Mouse (Mus musculus) spleen, postnatal 10 days (tissue): ENCODE results near the gene Igfbp6.

Source experiments
- DNase-seq, 2 experiments: peaks; one replicate each; pipeline ENCODE4 v3.0.0; 2021 to 2022; ENCODE audit warnings: low spot score in 2 of 2

Gene Igfbp6

DNA sequence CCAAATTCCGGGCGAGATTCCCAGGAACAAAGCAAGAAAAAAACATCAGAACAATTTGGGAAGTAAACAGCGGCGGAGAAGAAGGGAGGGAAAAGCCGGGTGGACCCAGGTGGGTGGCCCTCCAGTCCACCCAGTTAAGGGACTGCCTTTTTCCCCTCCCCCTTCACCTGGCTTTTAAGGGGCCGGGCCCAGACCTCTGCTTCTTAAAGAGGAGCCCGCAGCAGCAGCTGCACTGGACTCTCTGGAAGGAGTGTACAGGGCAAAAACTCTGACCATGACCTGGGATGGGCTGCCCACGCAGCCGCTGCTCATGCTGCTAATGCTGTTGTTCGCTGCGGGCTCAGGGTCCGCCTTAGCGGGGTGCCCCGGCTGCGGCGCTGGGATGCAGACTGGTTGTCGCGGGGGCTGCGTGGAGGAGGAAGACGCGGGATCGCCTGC is at the start of gene Igfbp6:
TSS of gene Igfbp6 (plus strand) at position 89 of the 438 bp plus-strand sequence.
- DNase-seq: no peak

DNA sequence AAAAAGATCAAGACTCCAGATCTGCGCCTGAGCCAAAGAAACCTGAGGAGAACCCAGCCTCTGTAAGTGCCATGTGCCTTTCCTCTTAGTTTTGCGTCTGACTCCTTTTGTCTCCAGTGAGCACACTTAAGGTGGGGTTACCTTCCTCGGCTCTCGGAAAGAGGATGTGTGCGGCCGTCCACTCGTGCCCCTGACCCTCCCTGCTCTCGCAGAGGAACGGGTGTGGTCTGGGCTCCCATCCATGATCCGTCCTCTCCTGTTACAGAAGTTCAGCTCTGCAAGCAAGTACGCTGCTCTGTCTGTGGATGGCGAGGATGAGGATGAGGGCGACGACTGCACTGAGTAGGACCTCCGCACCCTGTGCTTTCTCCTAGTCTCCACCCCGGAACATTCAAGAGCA is 49.2 kb upstream of the Igfbp6 start:
- no peak for DNase-seq

GRCm38 (mm10) chr15:102097147-102097915 is 46.8 kb upstream of the Igfbp6 start:
- no peak for DNase-seq

DNA sequence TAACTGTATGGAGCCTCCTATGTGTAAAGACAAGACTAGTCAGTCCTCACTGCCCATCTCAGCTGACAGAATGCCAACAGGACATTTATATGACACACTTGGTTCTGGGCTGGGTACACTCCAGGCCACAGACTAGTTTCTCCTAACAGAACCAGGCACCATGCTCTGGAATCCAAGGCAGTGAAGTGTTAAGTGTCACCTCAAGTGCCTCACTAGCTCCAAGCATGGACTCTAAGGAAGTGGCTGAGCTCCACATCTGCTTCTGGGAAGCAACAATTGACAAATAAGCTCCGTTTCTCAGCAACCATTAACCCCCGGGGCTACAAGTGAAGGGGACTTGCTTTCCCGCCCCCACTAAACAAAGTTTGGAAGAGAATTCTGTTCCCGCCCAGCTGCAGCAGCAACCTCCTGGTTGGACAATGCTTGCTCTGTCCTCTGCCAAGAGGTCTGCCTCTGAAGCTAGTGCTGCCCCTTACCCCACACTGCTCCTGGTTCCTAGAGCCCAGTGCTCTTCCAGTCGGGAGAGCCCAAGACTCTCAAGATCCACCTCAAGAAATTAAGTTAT is 46.1 kb upstream of the Igfbp6 start:
- DNase-seq: no peak

DNA sequence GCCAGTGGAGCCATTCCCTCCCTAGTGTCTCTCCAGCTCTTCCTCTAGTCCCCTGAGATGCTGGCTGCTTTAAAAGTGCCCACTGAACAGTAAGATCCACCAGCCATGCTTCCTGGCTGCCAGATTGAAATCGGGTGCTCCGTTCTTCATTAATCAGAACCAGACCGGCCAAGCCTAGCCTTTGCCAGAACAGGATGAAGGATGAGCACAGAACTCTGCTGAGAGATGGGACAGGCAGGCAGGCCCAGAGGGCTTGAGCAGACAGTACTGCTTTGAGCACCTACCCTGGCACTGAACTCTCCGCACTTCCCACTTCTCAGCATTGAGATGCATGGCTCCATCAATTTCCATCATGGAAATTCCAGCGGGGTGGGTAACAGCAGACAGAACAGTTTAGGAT is 44.9 kb upstream of the Igfbp6 start:
- no peak for DNase-seq

GRCm38 (mm10) chr15:102099771-102100160 is 44.4 kb upstream of the Igfbp6 start:
- no peak for DNase-seq

- DNase-seq: peak; percentile 45 to 67
Measured at GRCm38 (mm10) chr15:102100161-102100981, 43.8 kb upstream of the Igfbp6 start, which contains the start of gene Tns2. Gene Tns2 (plus strand): TSS chr15:102100413.

- no peak for DNase-seq
Measured at GRCm38 (mm10) chr15:102100996-102101671, 43.0 kb upstream of the Igfbp6 start.

GRCm38 (mm10) chr15:102101672-102102541 is 42.3 kb upstream of the Igfbp6 start:
- DNase-seq: no peak

- no peak for DNase-seq
Measured at GRCm38 (mm10) chr15:102102548-102103121, 41.5 kb upstream of the Igfbp6 start.

DNA sequence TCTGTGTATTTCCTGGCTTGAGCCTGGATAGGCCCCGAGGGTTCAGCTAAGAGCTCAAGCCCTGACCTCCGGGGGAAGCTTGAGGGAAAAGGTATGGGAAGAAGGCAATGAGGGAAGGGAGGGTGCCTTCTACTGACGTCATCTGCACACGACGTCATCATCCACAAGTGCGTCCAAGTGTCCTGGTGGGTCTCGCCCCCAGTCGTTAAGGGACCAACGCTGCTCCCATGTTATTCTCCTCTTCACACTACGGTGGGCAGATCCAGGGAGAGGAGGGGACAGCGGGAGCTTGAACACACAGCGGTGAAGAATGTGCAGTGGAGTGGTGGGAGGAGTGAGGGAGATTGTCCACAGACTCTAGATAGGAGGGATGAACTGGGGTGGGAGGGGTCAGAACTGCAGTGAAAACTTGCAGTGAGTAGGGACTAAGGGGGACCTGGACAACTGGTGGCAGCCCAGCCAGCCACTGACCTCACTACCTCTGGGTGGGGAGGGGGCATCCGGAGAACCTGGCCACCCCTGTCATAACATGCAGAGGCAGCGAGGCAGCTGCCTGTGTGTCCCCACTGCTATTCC is 40.7 kb upstream of the Igfbp6 start:
- DNase-seq: no peak

DNA sequence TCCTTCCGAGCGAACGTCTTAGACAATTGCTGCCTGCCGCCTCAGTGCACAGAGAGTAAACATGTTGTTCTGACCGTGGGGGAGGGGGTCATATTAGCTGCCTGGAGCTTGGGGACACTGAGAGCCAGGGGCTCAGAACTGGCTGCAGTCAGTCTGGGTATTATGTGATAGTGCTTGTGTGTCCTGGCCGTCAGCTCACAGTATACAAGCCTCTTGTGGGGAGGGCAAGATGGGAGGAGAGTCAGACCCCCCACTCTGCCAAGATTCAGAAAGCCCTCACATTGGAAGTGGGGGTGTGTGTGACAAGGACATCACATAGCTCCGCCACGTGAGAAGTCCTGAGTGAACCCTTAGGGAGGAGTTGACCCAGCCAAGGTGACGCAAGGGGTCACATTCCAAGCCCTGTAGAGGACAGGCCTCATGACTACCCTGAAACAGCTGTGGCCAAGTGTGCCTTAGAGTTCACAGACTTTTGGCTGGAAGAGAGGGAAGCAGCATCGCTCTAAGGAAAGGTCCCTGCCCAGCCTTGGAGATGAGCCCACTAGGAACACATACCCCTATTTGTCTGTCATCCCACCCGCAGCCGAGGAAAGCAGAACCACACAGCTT is 40.1 kb upstream of the Igfbp6 start:
- no peak for DNase-seq

DNA sequence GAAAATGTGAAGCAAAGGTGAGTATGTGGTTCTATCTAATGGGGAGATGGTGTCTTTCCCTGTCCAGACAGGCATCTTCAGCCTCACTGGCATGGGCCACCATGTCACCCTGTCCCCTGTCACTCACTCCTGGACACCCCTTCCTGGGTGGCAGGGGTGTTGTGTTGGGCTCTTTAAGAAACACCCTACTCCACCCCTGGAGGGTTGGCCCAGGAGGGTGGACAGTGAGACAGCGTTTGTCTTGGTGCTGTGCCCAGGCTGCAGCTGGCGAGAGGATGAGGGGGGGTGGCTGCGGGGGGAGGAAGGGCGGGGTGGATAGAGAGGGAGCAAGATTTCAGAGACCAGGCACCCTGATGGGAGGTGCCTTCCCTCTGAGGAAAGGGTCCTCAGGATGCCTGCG is 38.8 kb upstream of the Igfbp6 start:
- no peak for DNase-seq

- no peak for DNase-seq
Measured at GRCm38 (mm10) chr15:102105764-102106730, 38.1 kb upstream of the Igfbp6 start.

GRCm38 (mm10) chr15:102106754-102107456 is 37.3 kb upstream of the Igfbp6 start:
- DNase-seq: no peak

- DNase-seq: peak; percentile 57 to 86
Measured at GRCm38 (mm10) chr15:102107689-102108573, 36.2 kb upstream of the Igfbp6 start.
